Mouse (Mus musculus) testis, adult 2 months (tissue): ENCODE data around the gene Gm20388.

ENCODE experiments used
- CTCF ChIP-seq: fragments of 200-500 bp; IDR thresholded peaks from 2 replicates; pipeline ENCODE4 v1.5.1; 2012; ENCODE audit warnings: low read depth, mild to moderate bottlenecking, inconsistent platforms, low read length, moderate library complexity; ENCODE audit not compliant: control insufficient read depth, insufficient read depth, insufficient replicate concordance
- POLR2A ChIP-seq: fragments of 200-500 bp; IDR thresholded peaks from 2 replicates; pipeline ENCODE4 v1.6.1; 2012; ENCODE audit warnings: low read depth, mild to moderate bottlenecking, inconsistent platforms, low read length, moderate library complexity; ENCODE audit not compliant: control insufficient read depth

DNA sequence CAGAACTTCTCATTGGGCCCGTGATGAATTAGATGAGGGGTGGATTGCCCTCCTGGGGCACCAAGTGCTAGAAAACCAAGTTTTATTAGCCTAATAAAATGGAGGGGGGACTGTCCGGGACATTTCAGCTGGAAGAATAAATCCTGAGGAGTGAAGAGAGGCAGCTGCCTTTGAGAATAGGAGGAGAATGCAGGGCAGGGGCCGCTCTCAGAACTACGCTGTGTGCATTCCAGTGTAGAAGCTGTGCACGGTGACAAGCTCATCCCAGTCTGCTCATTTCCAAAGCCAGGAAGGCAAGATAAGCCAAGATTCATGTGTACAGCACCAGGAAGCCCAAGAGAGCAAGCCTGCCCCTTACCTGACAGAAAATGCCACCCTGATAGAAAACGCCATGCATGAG lies 1487.4 kb downstream of the Gm20388 start:
- no peak for TF ChIP-seq CTCF
- TF ChIP-seq POLR2A: no peak
